Mouse (Mus musculus): ENCODE results near the gene Abcg1. TPM values are rescaled to one million over a fixed set of nuclear protein-coding genes. Genes with fewer than 3 reads are reported as not detected.

The Abcg1 gene
- total RNA-seq, 2 experiments from 2014 or later, result 61.4 to 65.9 TPM

- intact Hi-C loops (cut with DNase I), result no loop called here
- DNase-seq (ENCODE audit: low spot score in 2 of 2), result no peak
Measured at GRCm38 (mm10) chr17:31037331-31037730, 20.1 kb upstream of the Abcg1 start.

GRCm38 (mm10) chr17:31038381-31038780, 19.1 kb upstream of the Abcg1 start:
- intact Hi-C loops (cut with DNase I), result no loop called here
- DNase-seq (ENCODE audit: low spot score in 2 of 2), result no peak

GRCm38 (mm10) chr17:31039626-31040025, 17.8 kb upstream of the Abcg1 start:
- intact Hi-C loops (cut with DNase I), result no loop called here
- DNase-seq (ENCODE audit: low spot score in 2 of 2), result no peak

- no peak for DNase-seq (ENCODE audit: low spot score in 2 of 2)
- intact Hi-C loops (cut with DNase I), result no loop called here
Measured at GRCm38 (mm10) chr17:31040421-31040820, 17.1 kb upstream of the Abcg1 start.

GRCm38 (mm10) chr17:31042751-31043150, 14.7 kb upstream of the Abcg1 start:
- DNase-seq (ENCODE audit: low spot score in 2 of 2), result no peak
- intact Hi-C loops (cut with DNase I), result no loop called here

GRCm38 (mm10) chr17:31057891-31058744, 643 bp downstream of the Abcg1 start:
- peak; percentile 47 to 59 for DNase-seq (ENCODE audit: low spot score in 2 of 2)
- intact Hi-C loops (cut with DNase I), result loop anchor here (2.0 kb wide), 2 partner anchors 39 to 61 kb away; no protein-coding TSS in a partner anchor

- intact Hi-C loops (cut with DNase I), result loop anchor here (2.0 kb wide), 2 partner anchors 40 to 60 kb away; no protein-coding TSS in a partner anchor
Measured at GRCm38 (mm10) chr17:31058745-31059085, 1.2 kb downstream of the Abcg1 start.

GRCm38 (mm10) chr17:31060196-31060587, 2.7 kb downstream of the Abcg1 start:
- DNase-seq (ENCODE audit: low spot score in 2 of 2), result no peak
- intact Hi-C loops (cut with DNase I), result no loop called here

More at GRCm38 (mm10) chr17:31058745-31059085, 1.2 kb downstream of the Abcg1 start:
- DNase-seq (ENCODE audit: low spot score in 2 of 2), result peak; percentile 71 to 95

- intact Hi-C loops (cut with DNase I), result no loop called here
- DNase-seq (ENCODE audit: low spot score in 2 of 2), result peak in 1 of 2 experiments; percentile 62
Measured at GRCm38 (mm10) chr17:31060588-31061345, 3.3 kb downstream of the Abcg1 start.

GRCm38 (mm10) chr17:31061346-31062095, 4.0 kb downstream of the Abcg1 start:
- DNase-seq (ENCODE audit: low spot score in 2 of 2), result no peak
- intact Hi-C loops (cut with DNase I), result no loop called here

- intact Hi-C loops (cut with DNase I), result no loop called here
- no peak for DNase-seq (ENCODE audit: low spot score in 2 of 2)
Measured at GRCm38 (mm10) chr17:31066058-31066457, 8.6 kb downstream of the Abcg1 start.

- peak in 1 of 2 experiments; percentile 66 for DNase-seq (ENCODE audit: low spot score in 2 of 2)
- intact Hi-C loops (cut with DNase I), result no loop called here
Measured at GRCm38 (mm10) chr17:31067051-31067450, 9.6 kb downstream of the Abcg1 start.

GRCm38 (mm10) chr17:31069121-31069520, 11.6 kb downstream of the Abcg1 start:
- intact Hi-C loops (cut with DNase I), result no loop called here
- no peak for DNase-seq (ENCODE audit: low spot score in 2 of 2)

GRCm38 (mm10) chr17:31069845-31070244, 12.4 kb downstream of the Abcg1 start:
- no peak for DNase-seq (ENCODE audit: low spot score in 2 of 2)
- intact Hi-C loops (cut with DNase I), result no loop called here

GRCm38 (mm10) chr17:31070403-31071185, 13.1 kb downstream of the Abcg1 start:
- intact Hi-C loops (cut with DNase I), result no loop called here
- no peak for DNase-seq (ENCODE audit: low spot score in 2 of 2)

- DNase-seq (ENCODE audit: low spot score in 2 of 2), result no peak
- intact Hi-C loops (cut with DNase I), result no loop called here
Measured at GRCm38 (mm10) chr17:31071421-31072301, 14.2 kb downstream of the Abcg1 start.

GRCm38 (mm10) chr17:31072872-31073271, 15.4 kb downstream of the Abcg1 start:
- intact Hi-C loops (cut with DNase I), result no loop called here
- no peak for DNase-seq (ENCODE audit: low spot score in 2 of 2)
